In genomic region chr19:17784401-17785192, GRCm38 (mm10) we compare ENCODE assay signal across 14 mouse cellular contexts.
"Had no signal": no experiment of that assay in that cellular context is flagged by ENCODE, and none has a peak within 500 bp of the region (broad histone marks: within the 10 kb centered on the region; RNA-seq: fewer than 3 reads in every experiment).

No protein-coding gene starts in this region.

- DNase-seq: gastrocnemius, postnatal 14 days; gastrocnemius, postnatal 36 days; heart, adult 11 months; heart, adult 2 months; heart, postnatal 14 days; heart, postnatal 36 days; kidney, adult 11 months; kidney, adult 2 months; kidney, adult 9 months; kidney, postnatal 14 days; kidney, postnatal 36 days; layer of hippocampus, adult 9-11 months; layer of hippocampus, postnatal 36 days; left cerebral cortex, postnatal 4 days had no signal
